Mouse (Mus musculus) liver, embryonic 13.5 days (tissue): ENCODE measurements around the gene Ampd2. TPM values are rescaled to one million over a fixed set of nuclear protein-coding genes. Genes with fewer than 3 reads are reported as not detected.

Source experiments
- ATAC-seq: fragments of 200-750 bp; cut with Nextera tagmentation; 2 replicates; pipeline ENCODE4 v1.8.0; 2017; ENCODE audit warnings: low read depth, mild to moderate bottlenecking, moderate number of reproducible peaks, moderate library complexity
- DNase-seq: peaks from one replicate; pipeline ENCODE4 v3.0.0; 2022
- H3K27ac ChIP-seq: fragments of 300-500 bp; sonication (generic); 2 replicates; pipeline ENCODE4 v1.5.1; 2015; ENCODE audit warnings: moderate library complexity, mild to moderate bottlenecking, inconsistent platforms
- H3K27me3 ChIP-seq: fragments of 300-500 bp; sonication (generic); 2 replicates; pipeline ENCODE4 v1.6.1; 2015; ENCODE audit warnings: mild to moderate bottlenecking, inconsistent platforms
- H3K36me3 ChIP-seq: fragments of 300-500 bp; sonication (generic); 2 replicates; pipeline ENCODE4 v1.6.1; 2015; ENCODE audit warnings: mild to moderate bottlenecking, inconsistent platforms
- H3K4me1 ChIP-seq: fragments of 300-500 bp; sonication (generic); replicated peaks from 2 replicates; pipeline ENCODE4 v1.6.1; 2015; ENCODE audit warnings: inconsistent platforms
- H3K4me2 ChIP-seq: fragments of 300-500 bp; sonication (generic); 2 replicates; pipeline ENCODE4 v1.6.1; 2015; ENCODE audit warnings: inconsistent platforms, mild to moderate bottlenecking, moderate library complexity
- H3K4me3 ChIP-seq: fragments of 300-500 bp; sonication (generic); replicated peaks from 2 replicates; pipeline ENCODE4 v1.5.1; 2015; ENCODE audit warnings: mild to moderate bottlenecking, inconsistent platforms
- H3K9ac ChIP-seq: fragments of 300-500 bp; sonication (generic); 2 replicates; pipeline ENCODE4 v1.6.1; 2015; ENCODE audit warnings: mild to moderate bottlenecking, inconsistent platforms
- H3K9me3 ChIP-seq: fragments of 300-500 bp; sonication (generic); replicated peaks from 2 replicates; pipeline ENCODE4 v1.6.1; 2016; ENCODE audit warnings: inconsistent platforms
- WGBS: fragments of 180-500 bp; shearing (Covaris S2); methylation state at CpG from one replicate; pipeline ENCODE4 v1.1.7; 2015; ENCODE audit not compliant: insufficient replicate concordance; 5-methylcytosine and 5-hydroxymethylcytosine counted together
- polyA plus RNA-seq: library from polyadenylated mRNA; unstranded; fragments of >200 nt; fragmentation: Nextera tagmentation; extraction: Ambion mirVana; gene quantifications from 2 replicates; pipeline ENCODE4 v1.2.1, GENCODE M21; 2015

Ampd2 gene
- polyA plus RNA-seq, 1 experiment from 2014 or later = 46.0 TPM

DNA sequence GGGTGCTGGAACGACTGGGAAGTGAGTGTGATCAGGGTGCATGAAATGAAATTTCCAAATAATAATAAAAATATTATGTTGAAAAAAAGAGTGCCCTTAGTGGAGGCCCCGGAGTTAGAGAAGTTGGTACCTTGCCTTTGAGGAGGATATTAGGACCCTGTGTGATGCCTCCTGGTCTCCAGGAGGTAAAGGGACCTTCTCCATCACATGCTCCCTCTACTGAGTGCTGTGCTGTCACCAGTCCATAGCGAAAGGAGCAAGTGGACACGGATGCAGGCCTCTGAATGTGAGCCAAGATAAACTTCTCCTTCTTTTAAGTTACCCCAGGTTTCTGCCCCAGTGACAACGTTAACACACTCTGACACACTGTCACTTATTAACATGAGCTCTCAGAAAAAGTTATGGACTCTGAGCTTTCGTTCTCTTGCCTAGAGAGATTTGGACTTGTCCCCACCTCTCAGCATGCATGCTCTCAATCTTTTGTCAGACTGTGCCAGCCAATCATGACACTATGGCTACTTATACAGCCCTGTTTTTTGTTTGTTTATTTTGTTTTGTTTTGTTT lies 19.0 kb downstream of the Ampd2 start:
- ATAC-seq = peak; percentile 30; the same call in 1 of the 2 replicates

DNA sequence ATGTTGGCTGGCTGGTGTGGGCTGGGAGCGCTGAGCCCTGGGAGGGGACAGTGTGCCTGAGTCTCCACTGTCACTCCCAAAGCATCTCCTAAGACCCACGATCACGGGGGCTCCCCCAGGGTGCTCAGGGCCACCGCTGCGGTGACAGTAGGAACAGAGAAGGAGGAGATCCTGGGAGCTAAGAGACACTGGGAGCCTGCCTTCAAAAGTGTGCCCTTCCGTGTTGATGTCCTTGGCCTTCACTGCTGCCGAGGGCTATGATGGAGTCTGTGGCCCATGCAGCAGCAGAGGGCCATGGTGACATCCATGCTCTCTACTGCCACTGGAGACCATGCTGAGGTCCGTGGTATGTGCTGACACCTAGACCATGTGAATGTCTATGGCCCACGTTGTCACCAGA lies 20.9 kb downstream of the Ampd2 start:
- H3K4me1 ChIP-seq = peaks cover 32% of the 10 kb centered on the region
- H3K9me3 ChIP-seq = no peaks in the 10 kb centered on the region
- H3K4me2 ChIP-seq = no peak overlapping the region
- H3K4me3 ChIP-seq = no peak overlapping the region
- H3K9ac ChIP-seq = no peak overlapping the region
- ATAC-seq (no peak), DNase-seq (no peak)
- H3K36me3 ChIP-seq = no peaks in the 10 kb centered on the region
- H3K27me3 ChIP-seq = no peaks in the 10 kb centered on the region
- H3K27ac ChIP-seq = no peak overlapping the region
- 68% methylated on average over 9 of the region's 9 CpGs for WGBS

More for the DNA sequence above, 19.0 kb downstream of the Ampd2 start:
- Histone ChIP-seq H3K27me3 (no peaks in the 10 kb centered on the region), H3K9me3 (no peaks in the 10 kb centered on the region), H3K4me1 (peaks cover 33% of the 10 kb centered on the region), H3K4me2 (no peak overlapping the region), H3K9ac (no peak overlapping the region), H3K27ac (peak overlapping the region; percentile 18; the same call in 1 of the 2 replicates), H3K4me3 (no peak overlapping the region), H3K36me3 (peaks cover 7% of the 10 kb centered on the region; the same call in 1 of the 2 replicates)
- DNase-seq = no peak
- WGBS = 67% methylated on average over 6 of the region's 6 CpGs

GRCm38 (mm10) chr3:108064672-108065071 lies 21.8 kb downstream of the Ampd2 start:
- H3K9ac ChIP-seq = no peak overlapping the region
- DNase-seq (no peak), ATAC-seq (no peak)
- no peaks in the 10 kb centered on the region for H3K27me3 ChIP-seq
- H3K36me3 ChIP-seq = no peaks in the 10 kb centered on the region
- H3K27ac ChIP-seq = no peak overlapping the region
- peaks cover 23% of the 10 kb centered on the region for H3K4me1 ChIP-seq
- H3K4me2 ChIP-seq = no peak overlapping the region
- H3K9me3 ChIP-seq = no peaks in the 10 kb centered on the region
- no peak overlapping the region for H3K4me3 ChIP-seq
- 75% methylated on average over 4 of the region's 4 CpGs for WGBS

GRCm38 (mm10) chr3:108062648-108063047 lies 23.8 kb downstream of the Ampd2 start:
- Histone ChIP-seq H3K9me3 (no peaks in the 10 kb centered on the region), H3K36me3 (no peaks in the 10 kb centered on the region), H3K9ac (no peak overlapping the region), H3K4me3 (no peak overlapping the region), H3K4me2 (no peak overlapping the region), H3K27me3 (no peaks in the 10 kb centered on the region), H3K4me1 (0 out of 2 replicates have a peak, but pooled peaks cover 8% of the 10 kb centered on the region), H3K27ac (no peak overlapping the region)
- WGBS = 75% methylated on average over 8 of the region's 8 CpGs
- ATAC-seq (no peak), DNase-seq (no peak)

- Histone ChIP-seq H3K36me3 (no peaks in the 10 kb centered on the region), H3K9ac (no peak overlapping the region), H3K4me2 (peak overlapping the region; percentile 18; the same call in 1 of the 2 replicates), H3K9me3 (no peaks in the 10 kb centered on the region), H3K4me3 (no peak overlapping the region), H3K27ac (no peak overlapping the region), H3K4me1 (0 out of 2 replicates have a peak, but pooled peaks cover 8% of the 10 kb centered on the region), H3K27me3 (no peaks in the 10 kb centered on the region)
- WGBS = 5% methylated on average over 7 of the region's 7 CpGs
- ATAC-seq (no peak; the same call in 1 of the 2 replicates), DNase-seq (peak; percentile 44)
Observed at GRCm38 (mm10) chr3:108061420-108061819, 25.0 kb downstream of the Ampd2 start.

- DNase-seq = no peak
- Histone ChIP-seq H3K27me3 (no peaks in the 10 kb centered on the region; the same call in 1 of the 2 replicates), H3K4me2 (no peak overlapping the region), H3K27ac (no peak overlapping the region), H3K36me3 (no peaks in the 10 kb centered on the region), H3K9ac (no peak overlapping the region), H3K9me3 (no peaks in the 10 kb centered on the region), H3K4me1 (peaks cover 10% of the 10 kb centered on the region), H3K4me3 (no peak overlapping the region)
- ATAC-seq = no peak
- 76% methylated on average over 5 of the region's 5 CpGs for WGBS
Observed at GRCm38 (mm10) chr3:108050493-108050892, 36.0 kb downstream of the Ampd2 start.

DNA sequence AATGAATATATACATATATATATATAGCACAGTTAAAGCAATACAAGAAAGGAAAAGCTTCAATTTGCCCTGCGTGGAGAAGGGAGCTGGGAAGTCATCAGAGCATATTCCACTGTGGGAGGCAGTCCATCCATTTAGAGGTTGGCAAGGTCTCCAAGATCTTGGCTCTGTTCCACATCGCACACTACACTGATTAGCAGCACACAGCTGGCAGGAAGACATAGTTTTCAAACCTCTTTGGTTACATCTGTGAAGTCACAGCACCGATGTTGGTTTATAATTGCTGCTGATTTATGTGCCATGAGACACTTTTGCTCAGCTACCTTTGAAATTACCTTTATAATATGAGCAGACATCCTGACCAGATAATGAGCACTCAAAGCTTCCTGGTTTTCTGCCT lies 38.1 kb downstream of the Ampd2 start:
- ATAC-seq = no peak
- H3K9ac ChIP-seq = no peak overlapping the region
- no peaks in the 10 kb centered on the region for H3K9me3 ChIP-seq
- H3K27me3 ChIP-seq = no peaks in the 10 kb centered on the region; the same call in 1 of the 2 replicates
- H3K27ac ChIP-seq = no peak overlapping the region
- 71% methylated on average over 3 of the region's 3 CpGs for WGBS
- H3K4me2 ChIP-seq = no peak overlapping the region
- peaks cover 30% of the 10 kb centered on the region for H3K4me1 ChIP-seq
- DNase-seq = no peak
- no peak overlapping the region for H3K4me3 ChIP-seq
- H3K36me3 ChIP-seq = no peaks in the 10 kb centered on the region

- WGBS = 84% methylated on average over 2 of the region's 2 CpGs
- DNase-seq = peak; percentile 25
- no peaks in the 10 kb centered on the region; the same call in 1 of the 2 replicates for H3K27me3 ChIP-seq
- no peak for ATAC-seq
- H3K4me3 ChIP-seq = no peak overlapping the region
- no peaks in the 10 kb centered on the region for H3K9me3 ChIP-seq
- no peak overlapping the region for H3K4me2 ChIP-seq
- peaks cover 34% of the 10 kb centered on the region for H3K4me1 ChIP-seq
- no peak overlapping the region for H3K27ac ChIP-seq
- H3K9ac ChIP-seq = no peak overlapping the region
- no peaks in the 10 kb centered on the region for H3K36me3 ChIP-seq
Observed at GRCm38 (mm10) chr3:108046944-108047655, 39.4 kb downstream of the Ampd2 start.

DNA sequence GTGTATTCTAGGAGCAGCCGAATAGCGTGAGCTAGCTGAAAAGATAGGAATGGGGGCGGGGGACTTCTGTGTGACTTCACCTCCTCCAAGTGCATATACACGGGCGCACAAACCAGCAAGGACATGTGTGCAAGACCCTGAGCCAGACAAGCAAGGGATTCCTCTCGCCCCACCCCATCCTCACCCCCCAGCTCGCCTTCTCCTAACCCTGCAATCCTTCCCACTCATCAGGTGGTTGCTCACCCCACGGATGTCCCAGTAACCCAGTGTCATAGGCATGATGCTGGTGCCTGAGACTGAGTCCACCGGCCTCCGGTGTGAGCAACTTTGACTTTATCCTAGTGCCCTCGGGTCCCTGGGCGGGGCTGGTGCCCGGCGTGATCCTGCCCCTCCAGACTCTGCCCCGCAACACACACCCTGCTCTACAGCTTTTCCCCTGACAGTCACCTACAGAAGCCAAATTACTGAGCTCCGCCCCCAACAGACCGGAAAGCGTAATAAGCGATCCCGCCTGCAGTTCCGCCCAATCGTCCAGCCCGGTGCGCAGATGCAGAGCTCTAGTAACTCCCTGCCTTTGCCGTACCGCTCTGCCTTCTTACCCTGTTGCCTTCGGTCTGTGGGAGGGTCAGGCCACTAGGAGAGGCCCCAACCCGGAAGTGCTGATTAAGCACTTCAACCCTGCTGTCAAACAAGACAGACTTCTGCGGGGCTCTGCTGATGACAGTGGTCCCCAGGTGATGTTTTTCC lies 41.9 kb downstream of the Ampd2 start, which contains the start of gene Gstm4:
TSS of gene Gstm4 (minus strand) at position 501 of the 747 bp plus-strand sequence.
- DNase-seq (peak; percentile 88), ATAC-seq (peak; percentile 95)
- Histone ChIP-seq H3K9me3 (no peaks in the 10 kb centered on the region), H3K27me3 (no peaks in the 10 kb centered on the region; the same call in 1 of the 2 replicates), H3K9ac (peak within 1 kb of the TSS; percentile 72), H3K4me1 (peaks cover 54% of the 10 kb centered on the region), H3K36me3 (no peaks in the 10 kb centered on the region), H3K27ac (peak within 1 kb of the TSS; percentile 75), H3K4me2 (peak within 1 kb of the TSS; percentile 85), H3K4me3 (peak within 1 kb of the TSS; percentile 65)
- 5% methylated on average over 29 of the region's 29 CpGs for WGBS

GRCm38 (mm10) chr3:108033156-108033555 lies 53.3 kb downstream of the Ampd2 start:
- H3K4me3 ChIP-seq = no peak overlapping the region
- DNase-seq (no peak), ATAC-seq (no peak)
- no peak overlapping the region for H3K9ac ChIP-seq
- H3K27ac ChIP-seq = no peak overlapping the region
- peaks cover 12% of the 10 kb centered on the region; the same call in 1 of the 2 replicates for H3K4me1 ChIP-seq
- no peak overlapping the region for H3K4me2 ChIP-seq
- H3K36me3 ChIP-seq = no peaks in the 10 kb centered on the region
- 62% methylated on average over 5 of the region's 5 CpGs for WGBS
- H3K9me3 ChIP-seq = no peaks in the 10 kb centered on the region
- no peaks in the 10 kb centered on the region for H3K27me3 ChIP-seq

GRCm38 (mm10) chr3:108032113-108032512 lies 54.3 kb downstream of the Ampd2 start:
- Histone ChIP-seq H3K27ac (no peak overlapping the region), H3K27me3 (no peaks in the 10 kb centered on the region), H3K4me2 (no peak overlapping the region), H3K4me1 (peaks cover 12% of the 10 kb centered on the region; the same call in 1 of the 2 replicates), H3K36me3 (no peaks in the 10 kb centered on the region), H3K4me3 (no peak overlapping the region), H3K9ac (no peak overlapping the region), H3K9me3 (no peaks in the 10 kb centered on the region)
- DNase-seq = no peak
- ATAC-seq = no peak
